Mouse (Mus musculus) liver, embryonic 15.5 days (tissue): Measurements from ENCODE around the gene B2m. TPM values are rescaled to one million over a fixed set of nuclear protein-coding genes. Genes with fewer than 3 reads are reported as not detected.
A peak's percentile ranks its signal among the peaks of the same experiment; 100 is the strongest.

Source experiments
- ATAC-seq: fragments of 200-750 bp; cut with Nextera tagmentation; 2 replicates; pipeline ENCODE4 v1.8.0; 2017; ENCODE audit warnings: moderate number of reproducible peaks, mild to moderate bottlenecking, moderate library complexity; ENCODE audit not compliant: insufficient read depth
- H3K27ac ChIP-seq: fragments of 300-500 bp; sonication (generic); replicated peaks from 2 replicates; pipeline ENCODE4 v1.5.1; 2015; ENCODE audit warnings: mild to moderate bottlenecking, inconsistent platforms
- H3K27me3 ChIP-seq: fragments of 300-500 bp; sonication (generic); 2 replicates; pipeline ENCODE4 v1.6.1; 2015; ENCODE audit warnings: mild to moderate bottlenecking, inconsistent platforms
- H3K36me3 ChIP-seq: fragments of 300-500 bp; sonication (generic); replicated peaks from 2 replicates; pipeline ENCODE4 v1.6.1; 2015; ENCODE audit warnings: moderate library complexity, mild to moderate bottlenecking, inconsistent platforms
- H3K4me1 ChIP-seq: fragments of 300-500 bp; sonication (generic); replicated peaks from 2 replicates; pipeline ENCODE4 v1.6.1; 2015; ENCODE audit warnings: inconsistent platforms
- H3K4me2 ChIP-seq: fragments of 300-500 bp; sonication (generic); 2 replicates; pipeline ENCODE4 v1.6.1; 2015; ENCODE audit warnings: moderate library complexity, mild to moderate bottlenecking, inconsistent platforms
- H3K4me3 ChIP-seq: fragments of 300-500 bp; sonication (generic); replicated peaks from 2 replicates; pipeline ENCODE4 v1.5.1; 2015; ENCODE audit warnings: mild to moderate bottlenecking, inconsistent platforms
- H3K9ac ChIP-seq: fragments of 300-500 bp; sonication (generic); 2 replicates; pipeline ENCODE4 v1.6.1; 2015; ENCODE audit warnings: moderate library complexity, mild to moderate bottlenecking, inconsistent platforms
- H3K9me3 ChIP-seq: fragments of 300-500 bp; sonication (generic); replicated peaks from 2 replicates; pipeline ENCODE4 v1.6.1; 2016; ENCODE audit warnings: inconsistent platforms
- WGBS: fragments of 180-500 bp; shearing (Covaris S2); methylation state at CpG from one replicate; pipeline ENCODE4 v1.1.7; 2015; ENCODE audit warnings: mixed read lengths; ENCODE audit not compliant: insufficient replicate concordance; 5-methylcytosine and 5-hydroxymethylcytosine counted together
- polyA plus RNA-seq: library from polyadenylated mRNA; unstranded; fragments of >200 nt; fragmentation: Nextera tagmentation; extraction: Ambion mirVana; gene quantifications from 2 replicates; pipeline ENCODE4 v1.2.1, GENCODE M21; 2015

Gene B2m
- polyA plus RNA-seq, 1 experiment from 2014 or later = 443 TPM

DNA sequence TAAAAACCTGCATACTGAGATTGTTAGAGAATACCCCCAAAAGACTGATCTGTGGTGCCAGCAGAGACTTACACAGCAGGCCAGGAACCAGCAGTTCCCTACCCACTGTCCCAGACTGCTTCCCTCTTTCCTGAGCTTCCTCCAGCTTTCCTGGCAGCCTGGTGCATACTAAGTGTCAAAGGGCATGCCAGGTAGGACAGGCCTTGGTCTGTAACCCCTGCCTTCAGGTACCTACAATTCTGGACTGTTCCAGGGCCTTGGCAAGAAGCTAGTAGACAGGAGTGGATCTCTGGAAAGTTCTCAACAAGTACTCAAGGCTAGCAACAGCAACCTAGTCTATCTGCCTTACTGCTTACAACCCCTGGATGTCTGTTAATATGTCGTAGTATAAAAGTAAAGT is 3.7 kb downstream of the B2m start:
- H3K9me3 ChIP-seq = no peaks in the 10 kb centered on the region
- no peak for ATAC-seq
- no peak overlapping the region for H3K9ac ChIP-seq
- 61% methylated on average over 1 of the region's 1 CpGs for WGBS
- no peak overlapping the region for H3K4me3 ChIP-seq
- peaks cover 23% of the 10 kb centered on the region for H3K36me3 ChIP-seq
- peaks cover 68% of the 10 kb centered on the region for H3K4me1 ChIP-seq
- no peaks in the 10 kb centered on the region for H3K27me3 ChIP-seq
- no peak overlapping the region for H3K27ac ChIP-seq
- H3K4me2 ChIP-seq = no peak overlapping the region

DNA sequence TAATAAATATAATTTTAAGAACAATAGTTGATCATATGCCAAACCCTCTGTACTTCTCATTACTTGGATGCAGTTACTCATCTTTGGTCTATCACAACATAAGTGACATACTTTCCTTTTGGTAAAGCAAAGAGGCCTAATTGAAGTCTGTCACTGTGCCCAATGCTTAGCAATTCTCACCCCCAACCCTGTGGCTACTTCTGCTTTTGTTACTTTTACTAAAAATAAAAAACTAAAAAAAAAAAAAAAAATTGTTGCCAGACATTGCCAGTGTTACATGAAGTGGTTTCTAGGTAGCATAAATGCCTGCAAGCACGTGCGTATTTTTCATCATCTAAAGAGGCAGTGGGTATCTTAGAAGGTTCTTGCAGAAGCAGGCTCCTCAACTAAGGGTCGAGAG is 5.4 kb downstream of the B2m start:
- WGBS = 63% methylated on average over 3 of the region's 3 CpGs
- H3K27ac ChIP-seq = peak overlapping the region; percentile 39; the same call in 1 of the 2 replicates

DNA sequence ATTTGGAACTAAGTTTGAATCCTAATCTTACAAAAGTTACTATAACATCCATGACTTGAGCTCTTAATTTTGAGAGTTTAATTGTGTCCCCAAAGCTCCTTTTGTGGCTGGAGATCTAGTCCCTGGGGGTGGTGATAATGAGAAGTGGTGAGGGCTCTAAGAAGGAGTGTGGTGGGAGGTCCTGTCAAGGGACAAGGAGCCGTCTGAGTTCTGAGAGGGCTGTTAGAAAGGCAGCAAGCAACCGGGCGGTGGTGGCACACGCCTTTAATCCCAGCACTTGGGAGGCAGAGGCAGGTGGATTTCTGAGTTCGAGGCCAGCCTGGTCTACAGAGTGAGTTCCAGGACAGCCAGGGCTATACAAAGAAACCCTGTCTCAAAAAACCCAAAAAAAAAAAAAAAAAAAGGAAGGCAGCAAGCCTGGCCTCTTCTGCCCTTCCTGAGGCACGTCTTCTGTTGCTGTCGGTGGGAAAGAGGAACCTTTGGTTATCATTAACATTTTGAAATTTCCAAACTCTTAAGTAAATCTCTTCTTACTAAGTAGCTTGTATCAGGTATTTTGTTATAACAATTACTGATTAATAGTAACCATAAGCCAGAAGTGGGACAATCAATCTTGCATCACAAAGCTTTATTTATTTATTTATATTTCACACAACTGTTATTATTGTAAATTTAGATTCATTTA is 6.3 kb downstream of the B2m start:
- H3K4me1 ChIP-seq = peaks cover 52% of the 10 kb centered on the region
- 0 out of 2 replicates have a peak overlapping the region, but pooled peaks have one; percentile 22 for H3K27ac ChIP-seq
- no peak overlapping the region for H3K4me2 ChIP-seq
- H3K9me3 ChIP-seq = no peaks in the 10 kb centered on the region
- WGBS = 37% methylated on average over 7 of the region's 7 CpGs
- no peak overlapping the region for H3K9ac ChIP-seq
- H3K4me3 ChIP-seq = no peak overlapping the region
- no peaks in the 10 kb centered on the region for H3K27me3 ChIP-seq
- peaks cover 23% of the 10 kb centered on the region for H3K36me3 ChIP-seq
- ATAC-seq = no peak

More for the DNA sequence above, 5.4 kb downstream of the B2m start:
- Histone ChIP-seq H3K36me3 (peaks cover 23% of the 10 kb centered on the region), H3K9me3 (no peaks in the 10 kb centered on the region), H3K4me2 (no peak overlapping the region), H3K4me1 (peaks cover 62% of the 10 kb centered on the region), H3K9ac (no peak overlapping the region), H3K27me3 (no peaks in the 10 kb centered on the region), H3K4me3 (no peak overlapping the region)
- no peak for ATAC-seq

DNA sequence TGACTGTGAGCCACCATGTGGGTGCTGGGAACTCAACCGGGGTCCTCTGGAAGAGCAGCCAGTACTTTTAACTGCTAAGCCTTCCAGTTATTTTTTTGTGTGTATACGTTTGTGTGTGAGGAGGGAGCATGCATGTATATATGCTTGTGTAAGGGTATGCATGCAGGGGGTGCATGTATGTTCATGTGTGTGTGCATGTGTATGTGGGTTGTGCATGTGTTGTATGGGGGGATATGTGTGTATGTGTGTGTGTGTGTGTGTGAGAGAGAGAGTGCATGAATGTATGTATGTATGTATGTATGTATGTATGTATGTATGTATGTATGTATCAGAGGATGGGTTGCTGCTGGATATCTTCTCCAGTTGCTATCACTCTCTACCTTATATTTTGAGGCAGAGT is 7.0 kb downstream of the B2m start:
- Histone ChIP-seq H3K27ac (no peak overlapping the region), H3K9ac (no peak overlapping the region), H3K4me1 (peaks cover 49% of the 10 kb centered on the region), H3K4me2 (no peak overlapping the region), H3K36me3 (peaks cover 23% of the 10 kb centered on the region), H3K27me3 (no peaks in the 10 kb centered on the region), H3K4me3 (no peak overlapping the region), H3K9me3 (no peaks in the 10 kb centered on the region)
- WGBS = 77% methylated on average over 2 of the region's 2 CpGs
- no peak for ATAC-seq

DNA sequence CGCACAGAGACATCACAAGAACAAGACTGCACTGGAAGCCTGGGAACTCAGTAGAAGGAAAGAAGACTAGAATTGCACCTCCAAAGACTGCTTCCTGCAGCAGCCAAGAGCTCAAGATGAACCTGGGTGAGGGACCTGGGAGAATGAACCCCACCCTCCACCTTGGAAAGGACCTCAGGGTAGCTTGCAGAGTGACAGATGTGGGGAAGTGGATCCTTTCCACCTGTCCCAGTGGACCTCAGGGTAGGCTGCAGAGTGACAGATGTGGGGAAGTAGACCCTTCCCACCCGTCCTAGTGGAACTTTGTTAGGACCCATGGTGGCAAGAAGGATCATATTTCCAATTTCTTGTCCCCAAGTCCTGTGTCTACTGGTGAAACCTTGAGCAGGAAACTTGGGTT is 7.8 kb downstream of the B2m start:
- no peak for ATAC-seq
- Histone ChIP-seq H3K4me3 (no peak overlapping the region), H3K27ac (peak overlapping the region; percentile 20; the same call in 1 of the 2 replicates)

DNA sequence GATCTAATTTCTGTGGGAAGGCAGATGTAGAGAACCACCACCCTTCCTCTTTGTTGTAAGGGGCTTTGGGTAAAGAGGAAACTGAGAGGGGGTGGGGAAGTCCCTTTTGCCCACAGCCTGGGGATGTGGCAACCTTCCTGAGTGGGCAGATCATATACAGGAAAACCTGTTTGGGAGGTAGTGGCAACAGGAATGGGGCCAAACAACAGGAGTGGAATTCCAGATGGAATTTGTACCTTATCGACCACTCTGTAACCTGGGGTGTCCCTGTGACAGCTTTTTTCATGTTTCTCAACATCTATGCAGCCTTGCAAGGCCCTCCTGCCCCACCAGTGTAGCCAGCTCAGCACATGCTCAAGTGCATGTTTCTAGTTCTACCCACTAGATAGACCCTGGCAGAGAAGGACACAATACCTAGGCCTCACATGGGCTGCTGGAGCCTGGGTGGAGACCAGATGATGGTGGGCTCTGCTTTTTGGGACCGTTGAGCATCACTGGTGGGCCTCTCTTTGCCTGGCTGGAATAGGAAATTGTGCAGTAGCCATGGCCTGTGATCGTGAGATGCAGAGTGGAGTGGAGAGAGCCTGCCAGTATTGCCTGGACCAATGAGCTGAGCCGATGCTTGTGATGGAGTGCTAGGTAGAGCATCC is 8.7 kb downstream of the B2m start:
- ATAC-seq = peak; percentile 62
- 43% methylated on average over 4 of the region's 4 CpGs for WGBS
- Histone ChIP-seq H3K36me3 (peaks cover 17% of the 10 kb centered on the region), H3K4me2 (peak overlapping the region; percentile 6), H3K27ac (peak overlapping the region; percentile 61), H3K27me3 (no peaks in the 10 kb centered on the region), H3K9ac (no peak overlapping the region), H3K9me3 (no peaks in the 10 kb centered on the region), H3K4me1 (peaks cover 37% of the 10 kb centered on the region), H3K4me3 (no peak overlapping the region)

More for the DNA sequence above, 7.8 kb downstream of the B2m start:
- H3K36me3 ChIP-seq = peaks cover 23% of the 10 kb centered on the region
- no peaks in the 10 kb centered on the region for H3K27me3 ChIP-seq
- no peak overlapping the region for H3K9ac ChIP-seq
- no peak overlapping the region for H3K4me2 ChIP-seq
- no peaks in the 10 kb centered on the region for H3K9me3 ChIP-seq
- H3K4me1 ChIP-seq = peaks cover 46% of the 10 kb centered on the region
- WGBS = 60% methylated on average over 2 of the region's 2 CpGs

DNA sequence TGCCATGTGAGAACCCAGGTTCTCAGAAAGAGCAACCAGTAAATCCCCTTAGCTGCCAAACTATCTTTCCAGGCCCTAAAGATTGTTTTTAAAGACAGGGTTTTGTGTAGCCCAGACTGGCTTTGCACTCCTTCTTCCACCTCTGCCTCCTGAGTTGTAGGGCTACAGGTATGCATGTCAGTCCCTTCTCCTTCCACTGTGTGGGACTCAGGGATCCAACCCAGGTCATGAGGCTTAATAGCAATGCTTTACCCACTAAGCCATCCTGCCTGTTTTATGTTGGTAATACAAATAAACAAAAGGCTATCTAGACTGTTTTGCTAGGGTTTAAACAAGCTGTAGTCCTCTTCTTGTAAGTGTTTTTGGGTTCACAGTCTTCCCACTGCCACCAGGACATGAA is 10.1 kb downstream of the B2m start:
- Histone ChIP-seq H3K9ac (no peak overlapping the region), H3K27ac (no peak overlapping the region)
- ATAC-seq = no peak

DNA sequence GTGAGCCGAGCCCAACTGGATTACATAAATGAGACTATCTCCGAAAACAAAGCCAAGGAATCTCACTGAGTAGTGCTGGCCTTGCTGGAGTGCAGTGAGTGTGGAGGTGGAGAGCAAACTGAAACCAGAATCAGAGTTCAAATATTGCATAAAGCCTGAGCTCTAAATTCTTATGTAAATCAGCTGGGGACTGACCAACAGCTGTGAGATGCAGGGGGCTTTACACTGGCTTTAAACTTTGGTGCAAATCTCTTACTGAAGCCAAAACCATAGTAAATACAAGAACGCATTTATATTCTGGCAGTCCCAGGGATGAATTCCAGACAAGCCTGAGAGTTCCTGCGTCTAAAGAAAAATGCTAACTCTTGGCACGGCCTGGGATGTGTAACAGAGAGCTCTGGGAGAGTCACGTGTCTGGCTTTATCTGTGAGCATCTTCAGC is 10.9 kb downstream of the B2m start:
- no peaks in the 10 kb centered on the region for H3K9me3 ChIP-seq
- H3K9ac ChIP-seq = no peak overlapping the region
- H3K36me3 ChIP-seq = peaks cover 7% of the 10 kb centered on the region
- H3K27me3 ChIP-seq = no peaks in the 10 kb centered on the region
- 51% methylated on average over 6 of the region's 6 CpGs for WGBS
- H3K4me3 ChIP-seq = no peak overlapping the region
- peaks cover 27% of the 10 kb centered on the region for H3K4me1 ChIP-seq
- H3K27ac ChIP-seq = no peak overlapping the region; the same call in 1 of the 2 replicates
- H3K4me2 ChIP-seq = no peak overlapping the region
- no peak for ATAC-seq

More for the DNA sequence above, 10.1 kb downstream of the B2m start:
- Histone ChIP-seq H3K4me1 (peaks cover 27% of the 10 kb centered on the region), H3K9me3 (no peaks in the 10 kb centered on the region), H3K27me3 (no peaks in the 10 kb centered on the region), H3K4me3 (no peak overlapping the region), H3K4me2 (no peak overlapping the region), H3K36me3 (peaks cover 7% of the 10 kb centered on the region)

DNA sequence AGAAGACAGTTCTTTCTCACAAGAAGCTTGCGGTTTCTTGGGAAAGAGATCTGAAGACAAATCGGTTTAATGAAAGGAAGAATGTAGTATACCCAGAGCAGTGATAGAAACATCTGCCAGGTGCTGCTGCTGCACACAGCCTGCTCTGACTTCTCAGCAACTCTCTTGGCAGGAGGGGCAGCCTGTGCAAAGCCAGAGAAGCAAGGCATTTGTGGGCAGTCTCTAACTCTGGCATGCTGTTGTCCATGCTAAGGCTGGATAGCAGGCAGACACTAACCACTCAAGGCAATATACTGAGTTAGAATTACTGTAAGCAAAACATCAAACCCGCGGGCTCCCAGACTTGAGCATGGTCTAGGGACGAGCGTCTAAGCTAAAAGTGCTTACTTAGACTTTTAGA is 12.2 kb downstream of the B2m start:
- Histone ChIP-seq H3K4me1 (peaks cover 23% of the 10 kb centered on the region), H3K4me3 (no peak overlapping the region), H3K27me3 (no peaks in the 10 kb centered on the region), H3K4me2 (no peak overlapping the region), H3K36me3 (no peaks in the 10 kb centered on the region), H3K9me3 (no peaks in the 10 kb centered on the region), H3K27ac (no peak overlapping the region), H3K9ac (no peak overlapping the region)
- 66% methylated on average over 6 of the region's 6 CpGs for WGBS
- ATAC-seq = no peak

DNA sequence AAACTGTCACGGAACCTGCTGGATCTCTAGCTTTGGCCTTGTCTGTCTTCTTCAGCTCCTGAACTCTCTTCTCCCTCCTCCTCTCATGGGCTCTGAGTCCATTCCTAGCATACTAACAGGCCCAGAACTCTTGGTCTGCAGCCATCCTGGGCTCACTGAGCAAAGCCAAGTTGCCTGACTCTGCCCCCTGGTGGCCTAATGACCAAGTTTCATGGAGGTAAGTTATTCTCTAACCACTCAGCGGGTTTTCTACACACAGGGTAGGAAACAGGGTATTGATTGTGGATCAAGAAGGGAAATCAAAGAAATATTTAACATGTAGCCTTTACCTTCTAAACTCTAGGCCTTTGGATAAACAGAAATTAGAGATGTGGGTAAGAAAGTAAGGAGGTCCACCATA is 13.2 kb downstream of the B2m start, which contains the start of gene Trim69:
Gene Trim69 (plus strand): TSS at position 21 of the 400 bp plus-strand sequence.
- Histone ChIP-seq H3K4me1 (peaks cover 14% of the 10 kb centered on the region), H3K9ac (no peak within 1 kb of the TSS), H3K27ac (no peak within 1 kb of the TSS), H3K36me3 (no peaks in the 10 kb centered on the region), H3K9me3 (no peaks in the 10 kb centered on the region), H3K4me3 (no peak within 1 kb of the TSS), H3K27me3 (no peaks in the 10 kb centered on the region), H3K4me2 (no peak within 1 kb of the TSS)
- no peak for ATAC-seq
- 45% methylated on average over 2 of the region's 2 CpGs for WGBS

DNA sequence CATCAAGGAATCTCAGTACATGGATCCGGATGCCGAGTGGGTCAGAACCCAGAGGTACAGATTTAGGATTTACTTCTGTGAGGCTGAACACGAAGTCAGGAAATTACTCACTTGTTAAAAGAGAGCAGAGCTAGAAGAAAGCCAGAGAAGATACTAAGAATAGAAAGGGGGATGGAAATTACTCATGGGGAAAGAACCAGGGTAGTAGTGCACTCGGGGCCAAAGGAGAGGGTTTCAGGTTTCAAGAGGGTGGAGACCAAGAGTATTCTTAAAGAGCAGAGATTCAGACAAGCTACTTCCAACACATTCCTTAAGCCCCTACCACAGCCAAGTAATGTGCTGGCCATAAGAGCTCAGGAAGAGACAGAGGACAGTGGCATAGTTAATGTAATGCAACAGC is 14.1 kb downstream of the B2m start:
- WGBS = 31% methylated on average over 4 of the region's 4 CpGs
- H3K4me2 ChIP-seq = no peak overlapping the region
- H3K9ac ChIP-seq = no peak overlapping the region
- peaks cover 9% of the 10 kb centered on the region for H3K4me1 ChIP-seq
- no peak overlapping the region for H3K4me3 ChIP-seq
- H3K27me3 ChIP-seq = no peaks in the 10 kb centered on the region
- H3K27ac ChIP-seq = no peak overlapping the region
- no peak for ATAC-seq
- H3K36me3 ChIP-seq = no peaks in the 10 kb centered on the region
- no peaks in the 10 kb centered on the region for H3K9me3 ChIP-seq
